Mouse (Mus musculus) macrophage (primary cell): ENCODE measurements at regions not wholly inside any gene's neighbourhood (a gene's known extent, or its start where the extent isn't known, plus 50 kb on each side); places are given as distances from the start of the nearest gene placed in this dataset.

Experiments
- H3K27ac ChIP-seq: fragments of 350-480 bp; formaldehyde crosslinking; 2 replicates; pipeline ENCODE4 v1.9.0; 2021
- H3K36me3 ChIP-seq: fragments of 350-480 bp; formaldehyde crosslinking; 2 replicates; pipeline ENCODE4 v1.9.0; 2021; ENCODE audit errors: inconsistent target
- H3K4me3 ChIP-seq: fragments of 350-480 bp; formaldehyde crosslinking; 2 replicates; pipeline ENCODE4 v1.9.0; 2021; ENCODE audit errors: inconsistent target
- H3K79me2 ChIP-seq: fragments of 350-480 bp; formaldehyde crosslinking; 2 replicates; pipeline ENCODE4 v1.9.0; 2021; ENCODE audit errors: inconsistent target
- WGBS: methylation state at CpG from one replicate; pipeline ENCODE4 v1.1.7; 2026; ENCODE audit warnings: inconsistent platforms; ENCODE audit not compliant: missing documents; 5-methylcytosine and 5-hydroxymethylcytosine counted together

DNA sequence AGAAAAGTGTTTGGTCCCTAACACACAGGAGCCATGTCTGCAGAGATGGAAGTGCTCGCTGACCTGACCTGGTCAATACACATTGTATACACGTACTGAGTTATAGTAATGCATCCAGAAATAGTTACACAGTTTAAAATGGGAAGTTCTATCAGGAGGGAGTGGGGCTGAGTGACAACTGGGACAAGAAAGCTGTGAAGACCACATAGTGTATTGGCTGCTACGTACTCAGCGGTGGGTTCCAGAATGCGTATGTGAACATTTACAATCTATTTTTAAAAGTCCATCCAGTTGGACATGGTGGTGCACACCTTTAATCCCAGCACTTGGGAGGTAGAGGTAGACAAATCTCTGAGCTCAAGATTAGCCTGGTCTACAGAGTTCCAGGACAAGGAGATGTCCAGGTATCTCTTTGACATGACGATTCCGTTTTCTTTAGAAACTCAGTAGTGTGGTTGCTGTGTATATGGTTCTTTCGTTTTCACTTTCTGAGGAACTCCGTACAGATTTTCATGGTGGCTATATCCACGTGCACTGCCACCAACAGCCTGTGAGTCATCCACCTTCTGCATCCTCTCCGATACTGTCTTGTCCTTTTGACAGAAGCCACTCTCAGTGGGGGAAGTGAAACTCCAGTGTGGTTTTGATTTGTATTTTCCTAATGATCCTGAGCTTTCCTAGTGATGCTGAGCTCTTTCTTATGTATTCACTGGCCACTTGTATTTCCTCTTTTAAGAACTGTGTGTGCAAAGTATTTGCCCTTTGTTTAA is 110.1 kb upstream of the Pde7b start:
- H3K36me3 ChIP-seq, result no peaks in the 10 kb centered on the region
- H3K79me2 ChIP-seq, result no peaks in the 10 kb centered on the region
- 16% methylated on average over 10 of the region's 11 CpGs for WGBS
- peak overlapping the region; percentile 98 for H3K27ac ChIP-seq
- peak overlapping the region; percentile 28 for H3K4me3 ChIP-seq

DNA sequence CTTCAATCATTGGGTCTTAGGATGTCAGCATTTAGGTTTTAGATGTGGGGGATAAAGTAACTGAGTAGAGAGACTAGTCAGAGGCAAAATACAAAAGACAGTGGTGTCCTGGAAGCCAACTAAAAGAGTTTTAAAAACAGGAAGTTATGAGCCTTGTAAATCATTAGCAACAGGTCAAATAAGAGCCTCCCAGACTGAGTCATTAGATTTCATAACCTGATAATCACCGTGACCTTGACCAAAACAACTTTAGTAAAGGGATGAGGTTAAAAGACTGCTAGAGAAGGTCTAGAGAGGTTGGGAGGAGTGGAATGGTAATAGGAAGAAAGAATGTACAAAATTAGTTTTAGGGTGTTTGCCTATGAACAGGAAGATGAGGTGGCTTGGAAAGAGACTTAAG is 103.4 kb upstream of the Pde7b start:
- no peak overlapping the region for H3K4me3 ChIP-seq
- 7% methylated on average over 1 of the region's 1 CpGs for WGBS
- peak overlapping the region; percentile 22 for H3K27ac ChIP-seq
- no peaks in the 10 kb centered on the region for H3K36me3 ChIP-seq
- no peaks in the 10 kb centered on the region for H3K79me2 ChIP-seq

DNA sequence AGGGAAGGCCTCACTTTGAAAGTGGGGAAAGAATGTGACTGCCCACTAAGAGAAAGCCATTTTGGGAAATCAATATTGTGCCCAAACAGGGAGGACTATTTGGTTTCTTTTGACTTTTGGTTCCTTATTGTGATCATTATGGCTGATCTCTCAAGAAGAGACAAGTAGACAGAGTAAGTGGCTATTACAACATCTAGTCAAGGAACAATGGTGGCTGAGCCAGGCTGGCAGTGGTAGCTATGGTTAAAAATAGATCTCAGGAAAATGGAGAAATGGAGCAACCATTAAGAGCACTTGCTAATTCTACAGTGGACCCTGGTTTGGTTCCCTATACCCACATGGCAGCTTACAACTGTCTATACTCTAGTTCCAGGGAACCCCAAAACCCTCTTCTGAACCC is 102.6 kb upstream of the Pde7b start:
- Histone ChIP-seq H3K36me3 (no peaks in the 10 kb centered on the region), H3K4me3 (no peak overlapping the region), H3K79me2 (no peaks in the 10 kb centered on the region), H3K27ac (peak overlapping the region; percentile 0; the same call in 1 of the 2 replicates)

DNA sequence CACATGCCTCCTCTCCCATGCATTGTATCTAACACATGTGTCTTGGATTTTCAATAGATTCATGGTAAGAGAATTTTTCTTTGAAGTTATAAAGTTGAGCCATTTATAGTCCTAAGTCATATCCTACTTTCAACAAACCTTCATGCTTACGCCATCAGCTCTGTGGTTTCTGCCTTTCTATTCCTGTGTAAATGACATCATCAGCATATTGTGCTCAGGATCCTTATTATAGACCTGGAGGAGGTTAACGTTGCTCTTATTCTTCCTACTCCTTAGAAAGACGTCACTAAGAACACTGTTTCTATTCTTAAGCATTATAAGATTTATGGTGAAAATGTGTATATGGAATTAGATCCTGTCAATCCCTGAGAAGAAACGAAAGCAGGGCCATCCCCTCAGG is 93.7 kb upstream of the Pde7b start:
- 36% methylated on average over 3 of the region's 4 CpGs for WGBS
- Histone ChIP-seq H3K4me3 (no peak overlapping the region), H3K27ac (peak overlapping the region; percentile 24; the same call in 1 of the 2 replicates), H3K79me2 (no peaks in the 10 kb centered on the region), H3K36me3 (no peaks in the 10 kb centered on the region)

DNA sequence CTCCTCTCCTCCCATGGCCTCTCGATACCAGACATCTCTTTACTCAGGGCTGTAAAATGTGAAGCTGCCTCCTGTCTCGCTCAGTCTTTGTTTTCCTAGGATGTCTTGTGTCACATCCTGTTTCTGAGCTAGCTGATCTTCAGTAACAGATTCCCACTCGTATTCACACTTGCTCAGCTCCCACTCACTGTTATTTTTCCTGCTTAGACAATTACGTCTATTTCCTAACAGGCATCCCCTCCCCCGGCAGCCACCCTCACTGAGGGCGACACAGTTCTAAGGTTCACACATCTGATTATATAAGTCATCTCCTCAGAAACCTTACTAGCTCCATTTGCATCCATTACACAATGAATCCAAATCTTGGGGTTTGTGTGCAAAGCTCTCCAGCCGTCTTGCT is 74.9 kb upstream of the Pde7b start:
- WGBS, result 88% methylated on average over 7 of the region's 7 CpGs
- H3K36me3 ChIP-seq, result no peaks in the 10 kb centered on the region
- no peak overlapping the region for H3K27ac ChIP-seq
- H3K79me2 ChIP-seq, result no peaks in the 10 kb centered on the region
- H3K4me3 ChIP-seq, result no peak overlapping the region

DNA sequence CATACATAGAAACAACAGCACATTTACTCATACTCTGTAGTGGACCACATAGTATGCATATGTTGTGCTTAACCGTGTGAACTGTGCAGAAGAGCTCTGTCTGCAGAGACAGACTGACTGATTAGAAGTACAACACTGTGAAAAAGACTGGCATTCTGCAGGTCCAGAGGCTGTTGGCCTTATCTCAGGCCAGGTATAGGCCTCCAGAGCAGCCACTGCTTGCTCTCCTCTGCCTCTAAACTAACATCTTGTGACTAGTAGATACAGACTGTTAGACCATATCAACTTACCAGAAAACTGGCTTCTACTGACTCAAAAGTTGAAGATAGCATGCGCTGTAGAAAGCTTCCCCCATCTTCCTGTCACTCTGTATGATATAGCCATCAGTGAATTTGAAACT is 73.5 kb upstream of the Pde7b start:
- Histone ChIP-seq H3K27ac (no peak overlapping the region), H3K36me3 (no peaks in the 10 kb centered on the region), H3K79me2 (no peaks in the 10 kb centered on the region), H3K4me3 (no peak overlapping the region)
- 95% methylated on average over 2 of the region's 2 CpGs for WGBS

DNA sequence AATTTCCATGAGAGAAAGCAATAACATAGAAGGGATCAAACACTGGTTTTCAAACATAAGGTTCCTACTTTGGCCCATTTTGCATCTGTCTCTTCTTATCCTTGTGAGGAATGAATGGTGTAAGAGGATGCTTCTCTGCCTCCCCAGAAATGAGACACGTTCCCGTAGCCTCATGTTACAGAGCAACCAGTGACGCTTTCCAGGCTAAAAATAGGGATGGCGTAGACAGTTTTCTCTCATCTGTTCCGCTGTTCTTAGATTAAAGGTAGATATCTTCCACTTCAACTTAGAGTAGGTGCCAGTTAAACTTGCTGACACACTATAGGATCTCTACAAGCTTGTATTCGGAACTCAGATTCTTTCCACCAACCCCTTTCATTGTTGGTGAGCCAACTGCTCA is 69.1 kb upstream of the Pde7b start:
- Histone ChIP-seq H3K79me2 (no peaks in the 10 kb centered on the region), H3K4me3 (no peak overlapping the region), H3K36me3 (no peaks in the 10 kb centered on the region), H3K27ac (no peak overlapping the region)
- 98% methylated on average over 6 of the region's 6 CpGs for WGBS

DNA sequence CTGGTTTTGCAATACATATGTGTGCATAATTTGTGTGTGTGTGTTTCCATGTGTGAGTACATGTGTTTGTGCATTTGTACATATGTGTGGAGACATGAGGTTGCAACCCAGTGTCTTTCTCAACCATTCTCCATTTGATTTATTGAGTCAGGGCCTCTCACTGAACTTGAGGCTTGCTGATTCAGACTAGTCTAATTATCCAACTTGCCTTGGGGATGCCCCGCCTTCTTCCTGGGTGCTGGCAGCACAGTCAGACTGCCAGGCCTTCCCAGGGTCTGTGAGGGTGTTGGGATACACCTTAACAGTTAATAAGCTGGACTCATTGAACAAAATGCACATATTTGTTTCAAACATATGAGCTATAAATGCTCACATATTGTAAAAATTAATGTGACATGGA is 56.1 kb upstream of the Pde7b start:
- no peaks in the 10 kb centered on the region for H3K36me3 ChIP-seq
- no peak overlapping the region for H3K4me3 ChIP-seq
- 92% methylated on average over 1 of the region's 1 CpGs for WGBS
- no peaks in the 10 kb centered on the region for H3K79me2 ChIP-seq
- H3K27ac ChIP-seq, result no peak overlapping the region

DNA sequence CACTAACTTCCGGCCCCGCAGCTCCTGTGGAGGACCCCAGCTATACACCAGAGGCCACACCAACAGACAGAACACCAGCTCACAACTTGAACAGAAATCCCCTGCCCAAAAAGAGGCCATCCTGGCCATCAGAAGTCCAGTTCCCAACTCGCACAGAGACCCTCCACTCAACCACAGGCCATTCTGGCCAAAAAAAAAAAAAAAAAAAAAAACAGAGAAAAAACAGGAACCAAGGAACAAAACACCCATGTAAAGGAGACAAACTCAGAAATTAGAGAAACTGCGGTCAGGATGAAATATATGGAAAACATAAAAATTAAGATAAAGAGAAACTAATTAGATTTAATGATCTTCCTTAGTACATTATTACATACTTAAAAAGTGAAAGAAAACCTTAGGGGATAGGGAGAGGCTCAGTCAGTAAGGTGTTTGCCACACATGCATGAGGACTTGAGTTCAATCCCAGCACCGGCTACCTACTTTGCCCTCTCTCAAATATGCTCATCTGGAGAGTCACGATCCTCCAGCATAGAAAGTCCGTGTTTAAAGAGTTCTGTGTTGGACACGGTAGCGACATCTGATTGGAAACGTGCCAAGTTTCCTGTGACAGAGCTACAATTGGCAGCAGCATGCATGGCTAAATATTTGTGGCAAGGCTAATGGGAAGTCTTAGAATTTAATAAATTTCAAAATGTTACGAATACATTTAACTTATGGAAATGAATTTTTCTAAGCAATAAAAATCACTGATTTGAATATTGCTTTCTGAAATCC is 51.9 kb upstream of the Pde7b start:
- WGBS, result 37% methylated on average over 10 of the region's 11 CpGs
- Histone ChIP-seq H3K27ac (no peak overlapping the region), H3K79me2 (no peaks in the 10 kb centered on the region), H3K4me3 (no peak overlapping the region), H3K36me3 (no peaks in the 10 kb centered on the region)

DNA sequence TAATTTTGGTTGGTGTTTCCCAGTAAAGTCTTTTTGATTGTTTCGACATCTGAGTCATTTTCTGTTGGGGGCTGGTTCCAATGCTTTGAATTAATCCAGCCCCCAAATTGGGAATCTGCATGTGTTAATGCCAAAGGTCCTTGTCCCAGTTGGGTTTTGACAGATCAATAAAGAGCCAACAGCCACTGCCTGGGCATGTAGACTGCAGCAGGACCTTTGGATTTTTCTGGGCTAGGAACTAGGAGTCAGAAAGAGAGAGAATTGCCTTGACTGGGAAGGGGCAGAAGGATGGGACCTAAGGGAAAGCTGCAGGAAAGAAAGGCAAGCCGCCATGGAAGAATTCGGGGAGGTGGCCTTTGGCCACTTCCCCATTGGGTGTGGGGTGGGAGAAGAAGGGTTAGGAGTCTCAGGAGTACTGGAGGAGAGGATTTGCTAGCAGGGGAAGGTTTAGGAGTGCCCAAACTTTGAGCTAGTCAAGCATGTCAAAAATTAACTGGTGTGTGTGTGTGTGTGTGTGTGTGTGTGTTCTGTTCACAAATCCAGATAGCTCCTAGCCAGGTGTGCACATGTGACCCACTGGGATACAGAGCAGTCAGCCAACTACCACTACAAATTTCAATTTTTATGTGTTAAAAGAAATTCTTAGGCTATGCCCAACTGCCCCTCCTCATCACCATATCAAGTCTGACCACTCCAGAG is 51.0 kb upstream of the Pde7b start:
- no peaks in the 10 kb centered on the region for H3K79me2 ChIP-seq
- 95% methylated on average over 3 of the region's 3 CpGs for WGBS
- no peak overlapping the region for H3K4me3 ChIP-seq
- no peak overlapping the region for H3K27ac ChIP-seq
- H3K36me3 ChIP-seq, result no peaks in the 10 kb centered on the region
